Mouse (Mus musculus) liver, embryonic 14.5 days (tissue): ENCODE measurements around the gene Phlpp1.

Experiments used
- CTCF ChIP-seq: IDR thresholded peaks from 2 replicates; pipeline ENCODE4 v1.5.1; 2016; ENCODE audit warnings: antibody characterized with exemption, low read depth, control low read depth
- EP300 ChIP-seq: IDR thresholded peaks from 2 replicates; pipeline ENCODE4 v1.6.1; 2016; ENCODE audit warnings: antibody characterized with exemption, low read depth

GRCm38 (mm10) chr1:106159667-106160066, 11.9 kb upstream of the Phlpp1 start:
- TF ChIP-seq CTCF (no peak), EP300 (no peak)
